Mouse (Mus musculus) heart, embryonic 14.5 days (tissue): ENCODE data around the gene Mylpf. TPM values are rescaled to one million over a fixed set of nuclear protein-coding genes. Genes with fewer than 3 reads are reported as not detected.
A peak's percentile ranks its signal among the peaks of the same experiment; 100 is the strongest.

Experiments
- ATAC-seq: fragments of 200-750 bp; cut with Nextera tagmentation; 2 replicates; pipeline ENCODE4 v1.8.0; 2017; ENCODE audit warnings: low read depth, moderate TSS enrichment; ENCODE audit not compliant: insufficient number of reproducible peaks, insufficient read depth, low FRiP score
- H3K27ac ChIP-seq, 2 experiments: fragments of 200-500 bp in 1 of 2; fragments of 300-500 bp in 1 of 2; sonication (generic) in 1 of 2; replicated peaks in 1 of 2; 2 replicates each; pipeline ENCODE4 v1.5.1; 2012 to 2014; ENCODE audit warnings: low read depth in 2 of 2, low read length in 2 of 2, control low read depth in 1 of 2, mild to moderate bottlenecking in 1 of 2, mixed read lengths in 1 of 2; ENCODE audit not compliant: control insufficient read depth in 1 of 2, insufficient read depth in 1 of 2
- H3K27me3 ChIP-seq: fragments of 300-500 bp; sonication (generic); 2 replicates; pipeline ENCODE4 v1.6.1; 2014; ENCODE audit warnings: mild to moderate bottlenecking, low read length, control low read depth; ENCODE audit not compliant: control insufficient read depth, insufficient read depth
- H3K36me3 ChIP-seq: fragments of 300-500 bp; sonication (generic); 2 replicates; pipeline ENCODE4 v1.6.1; 2014; ENCODE audit warnings: mild to moderate bottlenecking, control low read depth, low read length, mixed read lengths; ENCODE audit not compliant: control insufficient read depth, insufficient read depth
- H3K4me1 ChIP-seq, 2 experiments: fragments of 200-500 bp in 1 of 2; fragments of 300-500 bp in 1 of 2; sonication (generic) in 1 of 2; 2 replicates each; pipeline ENCODE4 v1.6.1; 2012 to 2014; ENCODE audit warnings: low read length in 2 of 2, control low read depth in 1 of 2, mixed read lengths in 1 of 2; ENCODE audit not compliant: control insufficient read depth in 2 of 2, insufficient read depth in 2 of 2
- H3K4me2 ChIP-seq: fragments of 300-500 bp; sonication (generic); 2 replicates; pipeline ENCODE4 v1.6.1; 2014; ENCODE audit warnings: mild to moderate bottlenecking, low read length
- H3K4me3 ChIP-seq, 2 experiments: fragments of 200-500 bp in 1 of 2; fragments of 300-500 bp in 1 of 2; sonication (generic) in 1 of 2; 2 replicates each; pipeline ENCODE4 v1.5.1; 2012 to 2014; ENCODE audit warnings: low read length in 2 of 2, mild to moderate bottlenecking in 2 of 2, control low read depth in 1 of 2, low read depth in 1 of 2, moderate library complexity in 1 of 2; ENCODE audit not compliant: control insufficient read depth in 1 of 2, insufficient read depth in 1 of 2
- H3K9ac ChIP-seq: fragments of 300-500 bp; sonication (generic); 2 replicates; pipeline ENCODE4 v1.6.1; 2014; ENCODE audit warnings: mild to moderate bottlenecking, low read length
- H3K9me3 ChIP-seq: fragments of 300-500 bp; sonication (generic); 2 replicates; pipeline ENCODE4 v1.6.1; 2016; ENCODE audit warnings: low read length, control low read depth; ENCODE audit not compliant: control insufficient read depth
- WGBS: fragments of 180-500 bp; shearing (Covaris S2); extraction: QIAGEN DNeasy Blood & Tissue Kit; methylation state at CpG from one replicate; pipeline ENCODE4 v1.1.7; 2014; 5-methylcytosine and 5-hydroxymethylcytosine counted together
- polyA plus RNA-seq: library from polyadenylated mRNA; unstranded; fragments of >200 nt; fragmentation: Nextera tagmentation; extraction: Ambion mirVana; gene quantifications from 2 replicates; pipeline ENCODE4 v1.2.1, GENCODE M21; 2014

The Mylpf gene
- polyA plus RNA-seq, 1 experiment from 2014 or later: 14.9 TPM

- H3K27me3 ChIP-seq: no peaks in the 10 kb centered on the region
- no peak for ATAC-seq
- H3K27ac ChIP-seq: peak overlapping the region; percentile 97 to 99
- WGBS: 5% methylated on average over 20 of the region's 20 CpGs
- peak overlapping the region; percentile 97 for H3K9ac ChIP-seq
- peak overlapping the region; percentile 84 for H3K4me2 ChIP-seq
- peaks cover 10 to 26% of the 10 kb centered on the region in 2 experiments for H3K4me1 ChIP-seq
- peaks cover 43% of the 10 kb centered on the region for H3K36me3 ChIP-seq
- H3K9me3 ChIP-seq: no peaks in the 10 kb centered on the region
- H3K4me3 ChIP-seq: peak overlapping the region; percentile 89 to 99
Observed at GRCm38 (mm10) chr7:127231826-127232621, 23.3 kb downstream of the Mylpf start.

- Histone ChIP-seq H3K27me3 (no peaks in the 10 kb centered on the region), H3K9me3 (no peaks in the 10 kb centered on the region), H3K27ac (peak within 1 kb of the TSS; percentile 97 to 99), H3K4me3 (peak within 1 kb of the TSS; percentile 89 to 99), H3K4me1 (peaks cover 10 to 26% of the 10 kb centered on the region in 2 experiments), H3K36me3 (peaks cover 51% of the 10 kb centered on the region), H3K9ac (peak within 1 kb of the TSS; percentile 97), H3K4me2 (peak within 1 kb of the TSS; percentile 84)
- ATAC-seq: peak; percentile 87
- WGBS: under 1% methylated on average over 61 of the region's 64 CpGs
Observed at GRCm38 (mm10) chr7:127232622-127233367, 24.1 kb downstream of the Mylpf start, which contains the start of the genes Zfp553 and Sept1. Zfp553 (plus strand) TSS chr7:127233061. Sept1 (minus strand) TSS chr7:127233130.

GRCm38 (mm10) chr7:127233368-127233749 is 24.7 kb downstream of the Mylpf start:
- H3K9ac ChIP-seq: peak overlapping the region; percentile 97
- peaks cover 57% of the 10 kb centered on the region for H3K36me3 ChIP-seq
- peak overlapping the region; percentile 97 to 99 for H3K27ac ChIP-seq
- H3K27me3 ChIP-seq: no peaks in the 10 kb centered on the region
- peak; percentile 19 for ATAC-seq
- H3K4me1 ChIP-seq: peaks cover 10 to 26% of the 10 kb centered on the region in 2 experiments
- H3K4me3 ChIP-seq: peak overlapping the region; percentile 89 to 99
- 0% methylated on average over 27 of the region's 27 CpGs for WGBS
- peak overlapping the region; percentile 84 for H3K4me2 ChIP-seq
- no peaks in the 10 kb centered on the region for H3K9me3 ChIP-seq

GRCm38 (mm10) chr7:127233765-127234164 is 25.1 kb downstream of the Mylpf start:
- H3K36me3 ChIP-seq: peaks cover 61% of the 10 kb centered on the region
- 6% methylated on average over 9 of the region's 9 CpGs for WGBS
- ATAC-seq: no peak

GRCm38 (mm10) chr7:127234777-127235176 is 26.1 kb downstream of the Mylpf start:
- Histone ChIP-seq H3K4me2 (no peak overlapping the region), H3K27me3 (no peaks in the 10 kb centered on the region), H3K9ac (no peak overlapping the region), H3K9me3 (no peaks in the 10 kb centered on the region), H3K27ac (no peak overlapping the region), H3K36me3 (peaks cover 58% of the 10 kb centered on the region), H3K4me1 (peaks cover 10 to 26% of the 10 kb centered on the region in 2 experiments), H3K4me3 (no peak overlapping the region)
- no peak for ATAC-seq
- 95% methylated on average over 2 of the region's 2 CpGs for WGBS

More at GRCm38 (mm10) chr7:127233765-127234164, 25.1 kb downstream of the Mylpf start:
- Histone ChIP-seq H3K27ac (peak overlapping the region; percentile 97 to 99; a peak in 3 of 4 replicates), H3K9ac (peak overlapping the region; percentile 97), H3K4me1 (peaks cover 10 to 26% of the 10 kb centered on the region in 2 experiments), H3K27me3 (no peaks in the 10 kb centered on the region), H3K4me2 (peak overlapping the region; percentile 84), H3K4me3 (peak overlapping the region; percentile 89 to 99), H3K9me3 (no peaks in the 10 kb centered on the region)

- 37% methylated on average over 2 of the region's 2 CpGs for WGBS
Observed at GRCm38 (mm10) chr7:127243361-127243867, 34.7 kb downstream of the Mylpf start.

More at GRCm38 (mm10) chr7:127243361-127243867, 34.7 kb downstream of the Mylpf start:
- Histone ChIP-seq H3K4me2 (peak overlapping the region; percentile 90), H3K27me3 (no peaks in the 10 kb centered on the region), H3K4me1 (peaks cover 7 to 19% of the 10 kb centered on the region in 2 experiments; a peak in 3 of 4 replicates), H3K36me3 (peaks cover 28% of the 10 kb centered on the region), H3K9ac (peak overlapping the region; percentile 94), H3K4me3 (peak overlapping the region in 1 of 2 experiments; percentile 86; a peak in 2 of 4 replicates), H3K9me3 (no peaks in the 10 kb centered on the region; the same call in 1 of the 2 replicates), H3K27ac (peak overlapping the region; percentile 40 to 90)
- no peak for ATAC-seq
